Mouse (Mus musculus): ENCODE data around the gene Atp6v1g1. TPM values are rescaled to one million over a fixed set of nuclear protein-coding genes. Genes with fewer than 3 reads are reported as not detected.

Gene Atp6v1g1
- polyA plus RNA-seq, 1 experiment from 2014 or later: 271 TPM

DNA sequence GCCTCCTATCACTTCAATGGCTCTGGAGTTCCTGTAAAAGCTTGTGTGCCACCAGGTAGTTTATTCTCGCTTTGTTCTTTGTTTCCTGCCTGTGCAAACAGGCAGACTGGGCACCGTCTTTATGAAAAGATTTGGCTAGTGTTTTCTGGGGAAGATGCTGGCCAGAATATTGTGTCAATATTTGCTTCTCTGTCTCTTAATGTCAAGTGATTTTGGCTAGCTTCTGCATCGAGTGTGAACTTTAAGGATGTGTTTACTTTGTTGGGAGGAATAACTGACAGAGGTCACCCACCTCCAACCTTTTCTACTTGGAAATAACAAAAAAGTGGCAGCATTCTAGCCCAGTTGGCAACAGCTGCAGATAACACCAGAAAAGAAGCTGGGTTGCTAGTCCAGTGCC, 10.0 kb downstream of the Atp6v1g1 start:
- 25% methylated on average over 3 of the region's 3 CpGs for WGBS
- no peak overlapping the region for H3K27ac ChIP-seq (ENCODE audit: low read length)
- no peaks in the 10 kb centered on the region for H3K27me3 ChIP-seq (ENCODE audit: control insufficient read depth, insufficient read depth, low read depth, low read length)
- no peak overlapping the region for H3K4me3 ChIP-seq (ENCODE audit: low read length)
- no peak for ATAC-seq (ENCODE audit: low read depth)
- H3K9ac ChIP-seq (ENCODE audit: low read length): no peak overlapping the region
- no peaks in the 10 kb centered on the region for H3K9me3 ChIP-seq (ENCODE audit: control insufficient read depth, low read length)
- no peak overlapping the region for H3K4me2 ChIP-seq (ENCODE audit: low read depth, low read length)
- peaks cover 34% of the 10 kb centered on the region for H3K4me1 ChIP-seq (replicated peaks; ENCODE audit: control insufficient read depth, insufficient read depth, low read length)
- H3K36me3 ChIP-seq (ENCODE audit: control insufficient read depth, insufficient read depth, low read length): peaks cover 27% of the 10 kb centered on the region

GRCm38 (mm10) chr4:63555111-63555510, 10.5 kb downstream of the Atp6v1g1 start:
- ATAC-seq (ENCODE audit: low read depth): no peak
- Histone ChIP-seq H3K9ac (ENCODE audit: low read length) (no peak overlapping the region), H3K36me3 (ENCODE audit: control insufficient read depth, insufficient read depth, low read length) (peaks cover 25% of the 10 kb centered on the region), H3K9me3 (ENCODE audit: control insufficient read depth, low read length) (no peaks in the 10 kb centered on the region), H3K4me1 (replicated peaks; ENCODE audit: control insufficient read depth, insufficient read depth, low read length) (peaks cover 38% of the 10 kb centered on the region), H3K4me3 (ENCODE audit: low read length) (no peak overlapping the region), H3K27ac (ENCODE audit: low read length) (no peak overlapping the region), H3K27me3 (ENCODE audit: control insufficient read depth, insufficient read depth, low read depth, low read length) (no peaks in the 10 kb centered on the region), H3K4me2 (ENCODE audit: low read depth, low read length) (no peak overlapping the region)
- 76% methylated on average over 2 of the region's 2 CpGs for WGBS

GRCm38 (mm10) chr4:63556665-63557064, 12.1 kb downstream of the Atp6v1g1 start:
- peaks cover 44% of the 10 kb centered on the region for H3K4me1 ChIP-seq (replicated peaks; ENCODE audit: control insufficient read depth, insufficient read depth, low read length)
- H3K27ac ChIP-seq (ENCODE audit: low read length): peak overlapping the region; percentile 9
- 38% methylated on average over 5 of the region's 5 CpGs for WGBS
- no peak overlapping the region for H3K4me2 ChIP-seq (ENCODE audit: low read depth, low read length)
- peaks cover 15% of the 10 kb centered on the region for H3K36me3 ChIP-seq (ENCODE audit: control insufficient read depth, insufficient read depth, low read length)
- no peak for ATAC-seq (ENCODE audit: low read depth)
- H3K4me3 ChIP-seq (ENCODE audit: low read length): no peak overlapping the region
- H3K9ac ChIP-seq (ENCODE audit: low read length): no peak overlapping the region
- no peaks in the 10 kb centered on the region for H3K9me3 ChIP-seq (ENCODE audit: control insufficient read depth, low read length)
- H3K27me3 ChIP-seq (ENCODE audit: control insufficient read depth, insufficient read depth, low read depth, low read length): no peaks in the 10 kb centered on the region

DNA sequence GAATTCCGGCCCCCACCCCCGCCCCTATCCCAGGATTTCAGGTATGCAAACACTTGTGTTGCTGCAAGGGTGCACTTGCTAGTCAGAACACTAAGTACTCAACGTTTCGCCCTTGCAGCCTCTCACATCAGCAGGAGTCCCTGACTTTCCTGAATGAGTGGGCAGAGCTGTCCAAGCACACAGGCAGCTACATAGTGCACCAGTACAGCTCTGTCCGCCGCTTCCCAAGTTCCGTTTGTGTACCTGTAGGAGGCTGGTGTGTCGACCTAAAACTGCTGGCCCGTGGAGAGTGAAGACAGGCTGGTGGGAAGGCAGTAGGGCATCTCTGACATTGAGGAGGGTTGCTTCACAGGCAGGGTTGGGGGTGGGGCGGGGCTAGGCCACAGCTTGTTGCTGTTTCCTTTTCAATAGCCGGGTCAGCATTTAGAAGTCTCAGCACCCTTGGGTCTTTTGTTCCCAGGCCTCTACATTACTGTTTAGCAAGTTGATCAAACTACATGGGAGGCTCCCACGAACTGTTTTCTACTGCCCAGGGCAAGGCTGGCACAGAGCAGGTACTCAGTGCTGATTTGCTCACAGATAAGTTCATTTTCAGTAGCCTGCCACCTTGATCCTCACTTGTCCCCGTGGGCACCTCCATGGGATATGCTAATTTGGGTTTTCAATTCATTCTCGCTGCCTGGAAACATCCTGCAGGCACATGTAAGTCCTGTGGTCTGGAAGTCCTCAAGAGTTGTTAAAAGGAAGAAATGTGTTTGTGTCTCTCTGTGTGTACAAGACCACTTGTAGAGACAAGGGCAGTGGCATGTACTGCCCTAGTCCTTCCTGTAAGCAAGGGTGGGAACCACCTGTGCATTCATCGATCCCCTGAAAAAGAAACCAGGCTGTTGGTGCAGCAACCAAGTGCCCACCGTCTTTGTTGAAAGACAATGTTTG, 12.8 kb downstream of the Atp6v1g1 start:
- Histone ChIP-seq H3K4me1 (replicated peaks; ENCODE audit: control insufficient read depth, insufficient read depth, low read length) (peaks cover 44% of the 10 kb centered on the region), H3K4me3 (ENCODE audit: low read length) (no peak overlapping the region), H3K27me3 (ENCODE audit: control insufficient read depth, insufficient read depth, low read depth, low read length) (no peaks in the 10 kb centered on the region), H3K9ac (ENCODE audit: low read length) (peak overlapping the region; percentile 37), H3K9me3 (ENCODE audit: control insufficient read depth, low read length) (no peaks in the 10 kb centered on the region), H3K27ac (ENCODE audit: low read length) (peak overlapping the region; percentile 76), H3K36me3 (ENCODE audit: control insufficient read depth, insufficient read depth, low read length) (peaks cover 8% of the 10 kb centered on the region), H3K4me2 (ENCODE audit: low read depth, low read length) (peak overlapping the region; percentile 83)
- WGBS: 36% methylated on average over 16 of the region's 16 CpGs
- peak; percentile 55 for ATAC-seq (ENCODE audit: low read depth)

DNA sequence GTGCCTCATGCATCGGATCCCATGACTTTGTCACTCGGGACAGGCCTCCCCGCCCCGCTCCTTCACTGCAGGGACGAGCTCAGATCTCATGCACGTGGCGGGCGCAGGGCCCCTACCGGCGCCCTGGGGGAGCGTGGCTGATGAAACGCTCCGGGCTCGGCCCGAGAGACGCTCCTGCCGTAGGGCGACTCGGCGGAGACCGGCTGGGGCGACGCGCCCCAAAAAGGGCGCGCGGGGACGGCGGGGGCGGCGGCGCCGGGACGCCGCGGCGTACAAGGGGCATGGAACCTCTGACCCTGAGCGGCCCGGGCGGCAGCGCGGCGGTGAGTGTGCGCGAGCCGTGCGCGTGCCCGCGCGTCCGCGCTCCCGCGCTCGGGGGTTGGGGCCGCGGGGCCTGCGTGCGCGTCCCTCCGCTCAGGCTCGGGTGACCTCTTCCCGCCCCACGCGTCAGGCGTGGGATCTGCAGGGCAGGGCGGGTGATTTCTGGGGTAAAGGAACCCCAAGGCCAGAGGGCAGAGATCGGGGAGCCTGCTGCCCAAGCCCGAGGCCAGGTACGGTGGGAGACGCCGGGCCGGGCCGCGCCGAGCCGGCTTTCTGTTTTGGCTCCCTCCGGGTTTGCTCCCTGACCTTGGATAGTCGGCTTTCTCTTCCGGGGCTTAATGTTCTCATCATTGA, 14.0 kb downstream of the Atp6v1g1 start, which contains the start of gene Tmem268:
Gene Tmem268 (plus strand): TSS at position 375 of the 675 bp plus-strand sequence.
- Histone ChIP-seq H3K4me3 (ENCODE audit: low read length) (peak within 1 kb of the TSS; percentile 78), H3K9me3 (ENCODE audit: control insufficient read depth, low read length) (no peaks in the 10 kb centered on the region), H3K36me3 (ENCODE audit: control insufficient read depth, insufficient read depth, low read length) (peaks cover 2% of the 10 kb centered on the region; the same call in 1 of the 2 replicates), H3K4me1 (replicated peaks; ENCODE audit: control insufficient read depth, insufficient read depth, low read length) (peaks cover 42% of the 10 kb centered on the region), H3K9ac (ENCODE audit: low read length) (peak within 1 kb of the TSS; percentile 89), H3K4me2 (ENCODE audit: low read depth, low read length) (peak within 1 kb of the TSS; percentile 83), H3K27me3 (ENCODE audit: control insufficient read depth, insufficient read depth, low read depth, low read length) (no peaks in the 10 kb centered on the region), H3K27ac (ENCODE audit: low read length) (peak within 1 kb of the TSS; percentile 76)
- peak; percentile 72 for ATAC-seq (ENCODE audit: low read depth)
- 0% methylated on average over 80 of the region's 81 CpGs for WGBS

- peak overlapping the region; percentile 89 for H3K9ac ChIP-seq (ENCODE audit: low read length)
- WGBS: 34% methylated on average over 9 of the region's 9 CpGs
- peaks cover 2% of the 10 kb centered on the region; the same call in 1 of the 2 replicates for H3K36me3 ChIP-seq (ENCODE audit: control insufficient read depth, insufficient read depth, low read length)
- peaks cover 36% of the 10 kb centered on the region for H3K4me1 ChIP-seq (replicated peaks; ENCODE audit: control insufficient read depth, insufficient read depth, low read length)
- H3K27ac ChIP-seq (ENCODE audit: low read length): peak overlapping the region; percentile 56
- peak; percentile 9; the same call in 1 of the 2 replicates for ATAC-seq (ENCODE audit: low read depth)
- H3K9me3 ChIP-seq (ENCODE audit: control insufficient read depth, low read length): no peaks in the 10 kb centered on the region
- peak overlapping the region; percentile 83 for H3K4me2 ChIP-seq (ENCODE audit: low read depth, low read length)
- H3K27me3 ChIP-seq (ENCODE audit: control insufficient read depth, insufficient read depth, low read depth, low read length): no peaks in the 10 kb centered on the region
- peak overlapping the region; percentile 78 for H3K4me3 ChIP-seq (ENCODE audit: low read length)
These were observed 14.6 kb downstream of the Atp6v1g1 start for GRCm38 (mm10) chr4:63559127-63559697.

- Histone ChIP-seq H3K4me1 (replicated peaks; ENCODE audit: control insufficient read depth, insufficient read depth, low read length) (peaks cover 28% of the 10 kb centered on the region), H3K9ac (ENCODE audit: low read length) (0 out of 2 replicates have a peak overlapping the region, but pooled peaks have one; percentile 25), H3K4me3 (ENCODE audit: low read length) (no peak overlapping the region), H3K27me3 (ENCODE audit: control insufficient read depth, insufficient read depth, low read depth, low read length) (no peaks in the 10 kb centered on the region), H3K9me3 (ENCODE audit: control insufficient read depth, low read length) (no peaks in the 10 kb centered on the region), H3K36me3 (ENCODE audit: control insufficient read depth, insufficient read depth, low read length) (peaks cover 2% of the 10 kb centered on the region; the same call in 1 of the 2 replicates), H3K4me2 (ENCODE audit: low read depth, low read length) (no peak overlapping the region), H3K27ac (ENCODE audit: low read length) (peak overlapping the region; percentile 56)
- peak; percentile 8; the same call in 1 of the 2 replicates for ATAC-seq (ENCODE audit: low read depth)
- 61% methylated on average over 8 of the region's 8 CpGs for WGBS
These were observed 15.5 kb downstream of the Atp6v1g1 start for GRCm38 (mm10) chr4:63560079-63560478.

GRCm38 (mm10) chr4:63561861-63562675, 17.5 kb downstream of the Atp6v1g1 start:
- Histone ChIP-seq H3K9ac (ENCODE audit: low read length) (no peak overlapping the region), H3K27me3 (ENCODE audit: control insufficient read depth, insufficient read depth, low read depth, low read length) (no peaks in the 10 kb centered on the region), H3K4me1 (replicated peaks; ENCODE audit: control insufficient read depth, insufficient read depth, low read length) (peaks cover 28% of the 10 kb centered on the region), H3K4me2 (ENCODE audit: low read depth, low read length) (no peak overlapping the region), H3K9me3 (ENCODE audit: control insufficient read depth, low read length) (no peaks in the 10 kb centered on the region), H3K4me3 (ENCODE audit: low read length) (no peak overlapping the region), H3K27ac (ENCODE audit: low read length) (no peak overlapping the region), H3K36me3 (ENCODE audit: control insufficient read depth, insufficient read depth, low read length) (no peaks in the 10 kb centered on the region)
- WGBS: 65% methylated on average over 7 of the region's 7 CpGs
- no peak for ATAC-seq (ENCODE audit: low read depth)
